Mouse (Mus musculus): ENCODE data around the gene Ttll12. TPM values are rescaled to one million over a fixed set of nuclear protein-coding genes. Genes with fewer than 3 reads are reported as not detected.

Gene Ttll12
- total and polyA plus RNA-seq, 3 experiments, result 21.9 to 40.0 (median 31.1) TPM

DNA sequence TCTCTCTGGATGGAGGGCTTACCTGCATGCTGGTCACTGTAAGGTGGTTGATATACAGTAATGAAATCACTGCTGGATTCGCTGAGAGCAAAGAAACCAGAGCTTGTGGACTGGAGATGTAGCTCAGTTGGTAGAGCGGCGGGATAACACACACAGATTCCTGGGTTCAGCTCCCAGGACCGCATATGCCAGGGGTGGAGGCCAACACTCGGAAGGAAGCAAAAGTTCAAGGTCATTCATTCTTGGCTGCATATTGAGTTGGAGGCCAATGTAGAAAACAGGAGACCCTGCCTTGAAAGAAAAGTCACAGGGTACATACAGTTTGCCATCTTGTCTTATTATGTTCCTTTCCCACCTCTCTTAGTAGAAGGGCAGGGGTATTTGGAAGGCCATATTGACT lies 65.2 kb downstream of the Ttll12 start:
- DNase-seq (ENCODE audit: extremely low read depth), result no peak
- in situ Hi-C loops (cut with MboI; ENCODE audit: low pct_ligation_motif_present, low pct_unique_long_range_greater_than_20kb, low sequenced_read_pairs), result no loop called here
- no peaks in the 10 kb centered on the region for H3K36me3 ChIP-seq (replicated peaks in 1 of 2; ENCODE audit: control insufficient read depth in 1 of 2, insufficient read depth in 1 of 2, low read length in 1 of 2)
- peaks cover 60% of the 10 kb centered on the region for H3K27me3 ChIP-seq (replicated peaks)
- no peaks in the 10 kb centered on the region for H3K79me2 ChIP-seq (replicated peaks; ENCODE audit: control insufficient read depth, extremely low read depth, insufficient read depth, poor library complexity, severe bottlenecking)
- TF ChIP-seq MAX (IDR thresholded peaks at IDR 0.05; ENCODE audit: low read length) (no peak), MAZ (IDR thresholded peaks at IDR 0.05; ENCODE audit: low read depth, low read length) (no peak), EP300 (IDR thresholded peaks at IDR 0.05; ENCODE audit: low read length) (no peak), RAD21 (IDR thresholded peaks at IDR 0.05; ENCODE audit: low read depth, low read length) (no peak), E2F4 (IDR thresholded peaks at IDR 0.05; ENCODE audit: insufficient replicate concordance, low read depth, low read length) (no peak), ZMIZ1 (IDR thresholded peaks at IDR 0.05; ENCODE audit: low read depth, low read length) (no peak), JUN (IDR thresholded peaks at IDR 0.05; ENCODE audit: insufficient read depth, low read depth, low read length) (no peak), CTCF (conservative IDR thresholded peaks at IDR 0.05 in 1 of 2, IDR thresholded peaks at IDR 0.05 in 1 of 2; ENCODE audit: low read depth in 2 of 2, low read length in 2 of 2) (no peak), KAT2A (IDR thresholded peaks at IDR 0.05; ENCODE audit: insufficient replicate concordance, low read length) (no peak), JUND (conservative IDR thresholded peaks at IDR 0.05; ENCODE audit: low read depth, low read length) (no peak), MAFK (IDR thresholded peaks at IDR 0.05; ENCODE audit: insufficient replicate concordance, low read length) (no peak), MXI1 (IDR thresholded peaks at IDR 0.05; ENCODE audit: low read depth, low read length) (no peak)
- dilution Hi-C loops (cut with MboI; ENCODE audit: extremely low pct_ligation_motif_present, extremely low pct_unique_long_range_greater_than_20kb, low sequenced_read_pairs), result no loop called here
- no peak overlapping the region for H3K9ac ChIP-seq (ENCODE audit: insufficient read depth, low read depth)
- no peak overlapping the region for H3K4me3 ChIP-seq (replicated peaks in 1 of 3; ENCODE audit: low read depth in 2 of 3, low read length in 2 of 3, poor library complexity in 1 of 3)
- no peak overlapping the region for H3K27ac ChIP-seq (ENCODE audit: insufficient read depth, low read depth)
- peaks cover 8 to 15% of the 10 kb centered on the region in 2 experiments; a peak in 3 of 4 replicates for H3K4me1 ChIP-seq (ENCODE audit: control insufficient read depth in 1 of 2, insufficient read depth in 2 of 2)
- H3K4me2 ChIP-seq (ENCODE audit: insufficient read depth, low read depth, poor library complexity, severe bottlenecking), result no peak overlapping the region
- H3K9me3 ChIP-seq (replicated peaks; ENCODE audit: low read length), result peaks cover 10% of the 10 kb centered on the region

DNA sequence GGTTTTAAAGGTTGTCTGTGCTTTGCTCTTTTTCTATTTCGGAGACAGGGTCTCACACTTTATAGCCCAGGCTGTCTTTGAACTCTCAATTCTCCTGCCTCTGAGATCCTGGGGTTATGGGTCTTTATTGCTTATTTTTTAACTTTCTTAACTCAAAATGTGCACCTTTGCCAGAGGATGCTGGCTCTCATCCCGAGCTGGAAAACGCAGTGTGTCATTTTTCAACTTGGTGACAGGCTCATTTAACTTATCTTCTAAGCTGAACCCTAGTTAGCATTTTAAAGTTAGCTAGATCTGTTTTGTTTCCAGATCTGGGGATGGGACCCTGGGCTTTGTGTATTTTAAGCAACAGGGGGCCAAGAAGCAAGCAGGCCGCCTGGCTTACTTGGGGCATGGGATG lies 66.1 kb downstream of the Ttll12 start:
- Histone ChIP-seq H3K27me3 (replicated peaks) (peaks cover 68% of the 10 kb centered on the region), H3K4me1 (ENCODE audit: control insufficient read depth in 1 of 2, insufficient read depth in 2 of 2) (peaks cover 3 to 7% of the 10 kb centered on the region in 2 experiments; a peak in 3 of 4 replicates)
- dilution Hi-C loops (cut with MboI; ENCODE audit: extremely low pct_ligation_motif_present, extremely low pct_unique_long_range_greater_than_20kb, low sequenced_read_pairs), result no loop called here

More for the DNA sequence above, 66.1 kb downstream of the Ttll12 start:
- no peak overlapping the region for H3K27ac ChIP-seq (ENCODE audit: insufficient read depth, low read depth)
- no peak overlapping the region for H3K9ac ChIP-seq (ENCODE audit: insufficient read depth, low read depth)
- H3K36me3 ChIP-seq (replicated peaks in 1 of 2; ENCODE audit: control insufficient read depth in 1 of 2, insufficient read depth in 1 of 2, low read length in 1 of 2), result no peaks in the 10 kb centered on the region
- in situ Hi-C loops (cut with MboI; ENCODE audit: low pct_ligation_motif_present, low pct_unique_long_range_greater_than_20kb, low sequenced_read_pairs), result no loop called here
- no peak for TF ChIP-seq MAX (IDR thresholded peaks at IDR 0.05; ENCODE audit: low read length)
- TF ChIP-seq POLR2AphosphoS2 (IDR thresholded peaks at IDR 0.05; ENCODE audit: low read depth, low read length), result no peak
- TF ChIP-seq TCF12 (IDR thresholded peaks at IDR 0.05; ENCODE audit: low read depth, low read length), result no peak
- no peak for TF ChIP-seq RAD21 (IDR thresholded peaks at IDR 0.05; ENCODE audit: low read depth, low read length)
- no peak for TF ChIP-seq TBP (conservative IDR thresholded peaks at IDR 0.05; ENCODE audit: low read depth, low read length)
- TF ChIP-seq PAX5 (IDR thresholded peaks at IDR 0.05; ENCODE audit: low read length), result no peak
- TF ChIP-seq ETS1 (conservative IDR thresholded peaks at IDR 0.05; ENCODE audit: low read depth, low read length), result no peak
- TF ChIP-seq RCOR1 (conservative IDR thresholded peaks at IDR 0.05; ENCODE audit: low read depth, low read length), result no peak
- no peak for TF ChIP-seq UBTF (IDR thresholded peaks at IDR 0.05; ENCODE audit: low read depth, low read length)
- no peak for TF ChIP-seq JUN (IDR thresholded peaks at IDR 0.05; ENCODE audit: insufficient read depth, low read depth, low read length)
- no peak for TF ChIP-seq CHD2 (IDR thresholded peaks at IDR 0.05; ENCODE audit: low read length)
- TF ChIP-seq SMC3 (IDR thresholded peaks at IDR 0.05; ENCODE audit: low read depth, low read length), result no peak
- no peak for TF ChIP-seq KAT2A (IDR thresholded peaks at IDR 0.05; ENCODE audit: insufficient replicate concordance, low read length)
- TF ChIP-seq CTCF (conservative IDR thresholded peaks at IDR 0.05 in 1 of 2, IDR thresholded peaks at IDR 0.05 in 1 of 2; ENCODE audit: low read depth in 2 of 2, low read length in 2 of 2), result no peak
- TF ChIP-seq IRF4 (IDR thresholded peaks at IDR 0.05; ENCODE audit: low read depth, low read length), result no peak
- TF ChIP-seq USF1 (IDR thresholded peaks at IDR 0.05; ENCODE audit: low read depth, low read length), result no peak
- no peak for TF ChIP-seq MXI1 (IDR thresholded peaks at IDR 0.05; ENCODE audit: low read depth, low read length)
- no peaks in the 10 kb centered on the region for H3K79me2 ChIP-seq (replicated peaks; ENCODE audit: control insufficient read depth, extremely low read depth, insufficient read depth, poor library complexity, severe bottlenecking)
- no peak for DNase-seq (ENCODE audit: extremely low read depth)
- no peak overlapping the region for H3K4me3 ChIP-seq (replicated peaks in 1 of 3; ENCODE audit: low read depth in 2 of 3, low read length in 2 of 3, poor library complexity in 1 of 3)
- H3K4me2 ChIP-seq (ENCODE audit: insufficient read depth, low read depth, poor library complexity, severe bottlenecking), result no peak overlapping the region
- peaks cover 10% of the 10 kb centered on the region for H3K9me3 ChIP-seq (replicated peaks; ENCODE audit: low read length)
